Mouse (Mus musculus) olfactory bulb, adult 2 months (tissue): ENCODE data around the gene AL731706.1. TPM values are rescaled to one million over a fixed set of nuclear protein-coding genes. Genes with fewer than 3 reads are reported as not detected.

ENCODE experiments used
- H3K27ac ChIP-seq: fragments of 200-500 bp; 2 replicates; pipeline ENCODE4 v1.5.1; 2012; ENCODE audit warnings: low read depth, low read length; ENCODE audit not compliant: insufficient read depth
- H3K4me1 ChIP-seq: fragments of 200-500 bp; 2 replicates; pipeline ENCODE4 v1.6.1; 2012; ENCODE audit warnings: low read length; ENCODE audit not compliant: control insufficient read depth, insufficient read depth
- H3K4me3 ChIP-seq: fragments of 200-500 bp; 2 replicates; pipeline ENCODE4 v1.5.1; 2012; ENCODE audit warnings: mild to moderate bottlenecking, low read depth, low read length, moderate library complexity; ENCODE audit not compliant: insufficient read depth
- CTCF ChIP-seq: fragments of 200-500 bp; IDR thresholded peaks from 2 replicates; pipeline ENCODE4 v1.5.1; 2012; ENCODE audit warnings: low read depth, mild to moderate bottlenecking, low read length, moderate library complexity; ENCODE audit not compliant: insufficient read depth
- POLR2A ChIP-seq: fragments of 200-500 bp; IDR thresholded peaks from 2 replicates; pipeline ENCODE4 v1.6.1; 2012; ENCODE audit warnings: mild to moderate bottlenecking, low read depth, low read length, moderate library complexity; ENCODE audit not compliant: insufficient read depth
- WGBS: fragments of 180-500 bp; shearing (Covaris S2); methylation state at CpG from one replicate; pipeline ENCODE4 v1.1.7; 2018; 5-methylcytosine and 5-hydroxymethylcytosine counted together
- polyA plus RNA-seq: library from polyadenylated mRNA; stranded (reverse); fragments of >200 nt; gene quantifications from 2 replicates; pipeline ENCODE4 v1.2.4, GENCODE M21; 2012; ENCODE audit warnings: low replicate concordance; ENCODE audit not compliant: missing spikeins, insufficient read depth, insufficient read length

AL731706.1 gene
- polyA plus RNA-seq, 1 experiment = not detected

GRCm38 (mm10) chr2:136854543-136855388, 36.4 kb downstream of the AL731706.1 start:
- H3K4me1 ChIP-seq = no peaks in the 10 kb centered on the region
- WGBS = 21% methylated on average over 5 of the region's 5 CpGs
- H3K27ac ChIP-seq = peak overlapping the region; percentile 8; the same call in 1 of the 2 replicates
- TF ChIP-seq CTCF = no peak
- TF ChIP-seq POLR2A = no peak
- H3K4me3 ChIP-seq = no peak overlapping the region

GRCm38 (mm10) chr2:136850366-136850765, 40.8 kb downstream of the AL731706.1 start:
- no peak overlapping the region for H3K4me3 ChIP-seq
- H3K27ac ChIP-seq = no peak overlapping the region
- 83% methylated on average over 3 of the region's 3 CpGs for WGBS
- TF ChIP-seq CTCF = no peak
- TF ChIP-seq POLR2A = no peak
- H3K4me1 ChIP-seq = no peaks in the 10 kb centered on the region

DNA sequence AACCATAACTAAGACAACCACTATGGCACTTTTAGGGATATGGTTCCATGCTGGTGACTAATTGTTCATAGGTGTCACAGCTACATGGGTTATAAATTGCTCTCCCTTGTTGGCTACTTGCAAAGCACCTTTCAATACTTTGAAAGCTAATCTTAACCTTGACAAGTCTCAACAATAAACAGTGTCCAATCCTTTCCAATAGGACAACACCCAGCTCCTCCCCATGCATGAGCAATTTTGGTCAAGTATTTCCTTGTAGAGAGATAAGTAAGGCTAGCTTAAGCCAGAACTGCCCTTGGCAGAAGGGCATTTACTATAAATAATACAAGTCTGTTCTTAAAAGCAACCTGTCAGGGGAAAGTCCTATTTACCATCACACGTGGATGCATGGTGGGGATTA, 53.2 kb downstream of the AL731706.1 start:
- H3K4me1 ChIP-seq = no peaks in the 10 kb centered on the region
- no peak overlapping the region for H3K4me3 ChIP-seq
- no peak overlapping the region for H3K27ac ChIP-seq
- TF ChIP-seq POLR2A (no peak), CTCF (no peak)
- 35% methylated on average over 1 of the region's 1 CpGs for WGBS

GRCm38 (mm10) chr2:136835882-136836281, 55.3 kb downstream of the AL731706.1 start:
- TF ChIP-seq POLR2A = no peak
- TF ChIP-seq CTCF = no peak
- H3K4me1 ChIP-seq = no peaks in the 10 kb centered on the region
- H3K4me3 ChIP-seq = no peak overlapping the region
- 63% methylated on average over 3 of the region's 3 CpGs for WGBS
- no peak overlapping the region for H3K27ac ChIP-seq

DNA sequence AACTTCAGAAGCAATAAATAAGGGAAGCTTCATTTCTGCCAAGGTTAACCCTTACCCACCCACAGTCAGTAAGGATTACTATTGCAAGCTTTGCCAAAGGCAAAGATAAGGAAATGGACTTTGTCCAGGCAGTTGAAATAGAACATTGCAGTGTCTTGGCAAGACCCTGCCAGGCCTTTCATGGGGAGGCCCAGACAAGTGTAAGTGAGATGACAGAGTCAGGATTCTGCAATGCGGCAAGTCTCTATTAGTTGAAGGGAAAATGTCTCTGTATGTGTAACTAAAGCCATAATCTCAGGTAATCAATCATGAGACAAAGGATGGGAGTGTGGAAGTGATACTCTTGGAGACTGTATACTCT, 56.5 kb downstream of the AL731706.1 start:
- TF ChIP-seq CTCF (no peak), POLR2A (no peak)

DNA sequence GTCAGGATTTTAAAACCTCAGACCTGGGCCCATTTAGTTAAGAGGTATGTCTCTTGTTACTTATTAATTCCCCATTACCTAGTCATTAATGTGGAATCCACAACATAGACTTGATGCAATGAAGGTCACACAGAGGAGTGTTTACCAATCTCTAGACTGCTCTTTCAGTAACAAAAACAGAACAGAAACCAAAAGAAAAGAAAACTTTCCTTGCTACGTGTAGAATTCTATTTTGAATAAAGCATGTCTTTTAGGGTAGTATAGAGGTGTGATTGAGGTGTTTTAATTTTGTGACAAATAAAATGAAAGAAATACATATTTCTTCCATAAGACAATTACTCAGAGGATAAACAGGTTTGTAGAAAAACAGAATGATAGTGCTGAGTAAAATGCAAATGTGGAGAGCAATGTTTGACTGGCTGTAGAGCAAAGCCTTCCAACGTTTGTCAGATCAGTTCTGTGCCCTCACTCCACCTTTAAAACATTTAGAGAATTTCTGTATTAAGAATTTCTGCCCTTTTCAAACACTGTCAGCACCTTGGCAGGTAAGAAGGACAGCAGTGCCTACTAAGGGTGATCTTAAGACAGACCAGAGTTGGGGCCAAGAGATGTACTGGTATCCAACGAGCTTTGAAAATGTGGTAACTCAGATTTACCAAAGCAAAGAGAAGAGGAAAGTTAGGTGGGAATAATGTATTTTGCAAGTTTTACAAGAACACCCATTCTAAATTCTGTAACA, 57.0 kb downstream of the AL731706.1 start:
- TF ChIP-seq CTCF (no peak), POLR2A (no peak)
- Histone ChIP-seq H3K27ac (no peak overlapping the region), H3K4me1 (no peaks in the 10 kb centered on the region), H3K4me3 (no peak overlapping the region)
- 71% methylated on average over 3 of the region's 3 CpGs for WGBS

More for the DNA sequence above, 56.5 kb downstream of the AL731706.1 start:
- 100% methylated on average over 1 of the region's 1 CpGs for WGBS
- H3K4me3 ChIP-seq = no peak overlapping the region
- H3K4me1 ChIP-seq = no peaks in the 10 kb centered on the region
- no peak overlapping the region for H3K27ac ChIP-seq

DNA sequence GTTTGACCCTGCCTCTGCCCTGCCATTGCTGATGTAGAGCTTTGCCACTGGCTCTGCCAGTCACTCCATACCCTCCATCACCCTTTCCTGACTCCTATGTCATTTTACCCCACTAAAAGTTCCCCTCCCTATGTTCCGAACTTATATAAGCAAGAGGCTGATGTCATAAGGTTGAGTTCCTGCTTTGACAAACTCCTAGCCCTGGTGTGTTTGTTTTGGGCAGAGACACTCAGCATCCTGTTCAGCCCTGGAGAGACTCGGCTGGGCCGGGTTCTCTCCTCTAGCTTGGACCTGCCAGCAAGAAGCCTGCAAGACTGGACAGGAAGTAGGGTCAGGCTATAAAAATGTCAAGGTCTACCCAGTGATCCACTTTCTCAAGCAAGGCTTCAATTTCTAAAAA, 58.3 kb downstream of the AL731706.1 start:
- WGBS = 86% methylated on average over 3 of the region's 3 CpGs
- no peak overlapping the region for H3K4me3 ChIP-seq
- TF ChIP-seq POLR2A (no peak), CTCF (no peak)
- H3K4me1 ChIP-seq = no peaks in the 10 kb centered on the region
- no peak overlapping the region for H3K27ac ChIP-seq

Other genes starting within 250 kb of the AL731706.1 start
- 956 and 1,571 TPM in 2 replicates for gene Snap25, start 177.9 kb downstream of the AL731706.1 start, polyA plus RNA-seq
- gene AL731706.2, start 5.7 kb downstream of the AL731706.1 start, polyA plus RNA-seq = not detected in 2 replicates
- not detected in 2 replicates for gene Slx4ip, start 171 bp downstream of the AL731706.1 start, polyA plus RNA-seq
- gene Mkks, start within 50 bp of the AL731706.1 start, polyA plus RNA-seq = not detected in 2 replicates
- not detected in 2 replicates for gene Jag1, start 225.3 kb upstream of the AL731706.1 start, polyA plus RNA-seq